Comparison of ENCODE assay signal across 10 mouse cellular contexts in genomic region chr4:57244874-57245273, GRCm38 (mm10).
"Had no signal": no experiment of that assay in that cellular context is flagged by ENCODE, and none has a peak within 500 bp of the region (broad histone marks: within the 10 kb centered on the region; RNA-seq: fewer than 3 reads in every experiment).

No protein-coding gene starts in this region.

- DNase-seq: kidney, adult 11 months; kidney, adult 9 months; kidney, postnatal 36 days; left cerebral cortex, postnatal 4 days; lung, adult 18-20 months; lung, postnatal 4 days; midbrain, embryonic 14.5 days; thymus, adult 18-20 months; thymus, postnatal 14 days had no signal

- ATAC-seq: inflammation-experienced regulatory T-cells, adult 6 months had no signal
